In the genomic region with DNA sequence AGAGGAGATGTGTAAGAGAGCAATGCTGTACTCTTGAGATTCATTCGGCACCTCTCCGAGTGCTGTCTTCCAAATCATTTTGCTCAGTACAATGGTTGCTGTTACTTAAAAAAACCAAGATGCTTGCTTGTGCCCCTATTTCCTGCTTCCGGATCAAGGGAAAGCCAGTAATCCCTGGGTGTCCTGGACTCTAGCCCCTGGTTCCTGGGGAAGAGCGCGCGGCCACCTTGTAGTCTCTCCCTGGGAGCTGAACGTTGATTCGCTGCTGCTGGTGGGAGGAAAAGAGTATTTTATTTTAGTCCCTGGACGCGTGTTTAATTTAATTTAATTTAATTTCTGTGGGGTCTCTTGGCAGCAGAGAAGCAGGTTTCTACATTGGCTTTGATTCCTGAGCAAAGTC, we compare ENCODE assay signal across 8 mouse cellular contexts. TPM values are rescaled to one million over a fixed set of nuclear protein-coding genes. Genes with fewer than 3 reads are reported as not detected.
DNase-seq lines count a peak whose midpoint lies in the region; ATAC-seq and TF ChIP-seq lines count a peak whose summit lies in the region.

No protein-coding gene starts in this region.

- H3K9me3 ChIP-seq in lung, embryonic 14.5 days (ENCODE audit: low read depth, low read length): no peaks in the 10 kb centered on the region
- H3K9me3 ChIP-seq in forebrain, embryonic 16.5 days (ENCODE audit: control insufficient read depth, low read length): no peaks in the 10 kb centered on the region
- no peaks in the 10 kb centered on the region for H3K9me3 ChIP-seq in liver, embryonic 15.5 days (replicated peaks)
- no peaks in the 10 kb centered on the region for H3K9me3 ChIP-seq in stomach, embryonic 16.5 days (replicated peaks; ENCODE audit: control insufficient read depth, low read length)

- ATAC-seq in lung, embryonic 14.5 days (ENCODE audit: insufficient read depth): no peak
- ATAC-seq in forebrain, embryonic 16.5 days: peak; percentile 11
- no peak for ATAC-seq in liver, embryonic 15.5 days (ENCODE audit: insufficient read depth)
- no peak for ATAC-seq in stomach, embryonic 16.5 days (ENCODE audit: insufficient read depth, low FRiP score)

- no peak for TF ChIP-seq CTCF in lung, embryonic 14.5 days (IDR thresholded peaks at IDR 0.05; ENCODE audit: low read depth)

- H3K4me1 ChIP-seq in lung, embryonic 14.5 days (ENCODE audit: insufficient read depth): no peaks in the 10 kb centered on the region
- peaks cover 7% of the 10 kb centered on the region; the same call in 1 of the 2 replicates for H3K4me1 ChIP-seq in forebrain, embryonic 16.5 days (replicated peaks; ENCODE audit: control insufficient read depth, insufficient read depth, low read length)
- H3K4me1 ChIP-seq in liver, embryonic 15.5 days (replicated peaks): peaks cover 1% of the 10 kb centered on the region; the same call in 1 of the 2 replicates
- no peaks in the 10 kb centered on the region for H3K4me1 ChIP-seq in stomach, embryonic 16.5 days (ENCODE audit: control insufficient read depth, insufficient read depth, low read length)

- no peak overlapping the region for H3K27ac ChIP-seq in lung, embryonic 14.5 days (ENCODE audit: low read depth)
- peak overlapping the region; percentile 75 for H3K27ac ChIP-seq in forebrain, embryonic 16.5 days (ENCODE audit: low read length)
- no peak overlapping the region for H3K27ac ChIP-seq in liver, embryonic 15.5 days (replicated peaks)
- H3K27ac ChIP-seq in stomach, embryonic 16.5 days (ENCODE audit: low read length): no peak overlapping the region

- peak overlapping the region; percentile 65 for H3K4me2 ChIP-seq in lung, embryonic 14.5 days
- peak overlapping the region; percentile 57 for H3K4me2 ChIP-seq in forebrain, embryonic 16.5 days (ENCODE audit: low read length)
- H3K4me2 ChIP-seq in liver, embryonic 15.5 days: peak overlapping the region; percentile 59
- peak overlapping the region; percentile 59 for H3K4me2 ChIP-seq in stomach, embryonic 16.5 days (ENCODE audit: low read depth, low read length)

- H3K27me3 ChIP-seq in lung, embryonic 14.5 days (ENCODE audit: insufficient read depth, low read length): peaks cover 59% of the 10 kb centered on the region
- peaks cover 15% of the 10 kb centered on the region for H3K27me3 ChIP-seq in forebrain, embryonic 16.5 days (replicated peaks; ENCODE audit: control insufficient read depth, insufficient read depth, low read length)
- peaks cover 74% of the 10 kb centered on the region for H3K27me3 ChIP-seq in liver, embryonic 15.5 days
- H3K27me3 ChIP-seq in stomach, embryonic 16.5 days (ENCODE audit: control insufficient read depth, insufficient read depth, low read length): peaks cover 53% of the 10 kb centered on the region

- WGBS in lung, embryonic 14.5 days: 2% methylated on average over 10 of the region's 10 CpGs
- 1% methylated on average over 10 of the region's 10 CpGs for WGBS in forebrain, embryonic 16.5 days
- WGBS in liver, embryonic 15.5 days (ENCODE audit: insufficient replicate concordance): 3% methylated on average over 10 of the region's 10 CpGs
- 3% methylated on average over 10 of the region's 10 CpGs for WGBS in stomach, embryonic 16.5 days

- no peak overlapping the region for H3K9ac ChIP-seq in lung, embryonic 14.5 days
- H3K9ac ChIP-seq in forebrain, embryonic 16.5 days (replicated peaks; ENCODE audit: low read depth, low read length): peak overlapping the region; percentile 70; the same call in 1 of the 2 replicates
- H3K9ac ChIP-seq in liver, embryonic 15.5 days: no peak overlapping the region
- H3K9ac ChIP-seq in stomach, embryonic 16.5 days (ENCODE audit: low read length): no peak overlapping the region

- peak overlapping the region; percentile 36 for H3K4me3 ChIP-seq in lung, embryonic 14.5 days (ENCODE audit: low read depth, low read length)
- H3K4me3 ChIP-seq in forebrain, embryonic 16.5 days (replicated peaks; ENCODE audit: low read length): peak overlapping the region; percentile 55
- peak overlapping the region; percentile 42 for H3K4me3 ChIP-seq in liver, embryonic 15.5 days (replicated peaks)
- peak overlapping the region; percentile 47 for H3K4me3 ChIP-seq in stomach, embryonic 16.5 days (replicated peaks; ENCODE audit: low read length)

- no peaks in the 10 kb centered on the region for H3K36me3 ChIP-seq in lung, embryonic 14.5 days (ENCODE audit: insufficient read depth)
- H3K36me3 ChIP-seq in forebrain, embryonic 16.5 days (ENCODE audit: control insufficient read depth, insufficient read depth): no peaks in the 10 kb centered on the region
- H3K36me3 ChIP-seq in liver, embryonic 15.5 days (replicated peaks): no peaks in the 10 kb centered on the region
- H3K36me3 ChIP-seq in stomach, embryonic 16.5 days (ENCODE audit: control insufficient read depth, insufficient read depth, low read length): no peaks in the 10 kb centered on the region

- no peak for DNase-seq in lung, embryonic 14.5 days
- DNase-seq in lung, postnatal 14 days: no peak
- DNase-seq in spleen, postnatal 14 days (ENCODE audit: low spot score in 2 of 2): no peak
- no peak for DNase-seq in left cerebral cortex, adult 9 months (ENCODE audit: low spot score in 2 of 2)
- no peak for DNase-seq in thymus, postnatal 0 days (ENCODE audit: low spot score)

RNA-seq across cellular contexts. Expression of a gene that starts 8.3 kb away (rescaled TPM):
- not detected in 2 replicates for polyA plus RNA-seq in lung, embryonic 14.5 days (2014; fragmentation: Nextera tagmentation; extraction: Ambion mirVana)
- 11.8 and 12.0 TPM in 2 replicates for polyA plus RNA-seq in forebrain, embryonic 16.5 days (2015; fragmentation: Nextera tagmentation; extraction: Ambion mirVana)
- not detected in 2 replicates for polyA plus RNA-seq in liver, embryonic 15.5 days (2015; fragmentation: Nextera tagmentation; extraction: Ambion mirVana)
- 0.03 and 0.12 TPM in 2 replicates for polyA plus RNA-seq in stomach, embryonic 16.5 days (2015; fragmentation: Nextera tagmentation; extraction: Ambion mirVana)
- 0.07 TPM in 1 of 2 replicates, not detected in the other for polyA plus RNA-seq in thymus, postnatal 0 days (2015; fragmentation: Nextera tagmentation; extraction: Ambion mirVana)

Comparison
In these comparisons a context has a peak if more than half of its experiments do, and no peak if none do; other contexts are left out.
1. RNA of a gene that starts 8.3 kb away (polyA plus RNA-seq): 11.8 to 12.0 TPM in forebrain, embryonic 16.5 days; 0.07 TPM in thymus, postnatal 0 days, 0.03 to 0.12 TPM in stomach, embryonic 16.5 days, not detected in lung, embryonic 14.5 days and not detected in liver, embryonic 15.5 days; every median in the first group is over 10 times any median in the second.
2. Peak in every context shown above with its lines, with median percentiles within 50 percentile points of each other: H3K4me2 ChIP-seq and H3K4me3 ChIP-seq.